Mouse (Mus musculus) neural tube, embryonic 11.5 days (tissue): ENCODE measurements at regions not wholly inside any gene's neighbourhood (a gene's known extent, or its start where the extent isn't known, plus 50 kb on each side); places are given as distances from the start of the nearest gene placed in this dataset.

Experiments
- ATAC-seq: fragments of 200-750 bp; cut with Nextera tagmentation; 2 replicates; pipeline ENCODE4 v1.8.0; 2017; ENCODE audit warnings: moderate number of reproducible peaks, mild to moderate bottlenecking, moderate TSS enrichment, moderate library complexity; ENCODE audit not compliant: insufficient read depth, low FRiP score, low TSS enrichment
- DNase-seq: peaks from one replicate; pipeline ENCODE4 v3.0.0-alpha.2; 2015; ENCODE audit warnings: low spot score
- H3K27ac ChIP-seq: fragments of 300-500 bp; sonication (generic); 2 replicates; pipeline ENCODE4 v1.5.1; 2014; ENCODE audit warnings: low read depth, mild to moderate bottlenecking, low read length
- H3K27me3 ChIP-seq: fragments of 300-500 bp; sonication (generic); 2 replicates; pipeline ENCODE4 v1.6.1; 2014; ENCODE audit warnings: mild to moderate bottlenecking, low read length, mixed read lengths; ENCODE audit not compliant: control insufficient read depth, insufficient read depth
- H3K36me3 ChIP-seq: fragments of 300-500 bp; sonication (generic); 2 replicates; pipeline ENCODE4 v1.6.1; 2014; ENCODE audit warnings: mild to moderate bottlenecking, low read length, moderate library complexity, mixed read lengths; ENCODE audit not compliant: control insufficient read depth, insufficient read depth
- H3K4me1 ChIP-seq: fragments of 300-500 bp; sonication (generic); 2 replicates; pipeline ENCODE4 v1.6.1; 2014; ENCODE audit warnings: low read length, mixed read lengths; ENCODE audit not compliant: control insufficient read depth, insufficient read depth
- H3K4me2 ChIP-seq: fragments of 300-500 bp; sonication (generic); 2 replicates; pipeline ENCODE4 v1.6.1; 2014; ENCODE audit warnings: low read depth, mild to moderate bottlenecking, moderate library complexity
- H3K4me3 ChIP-seq: fragments of 300-500 bp; sonication (generic); 2 replicates; pipeline ENCODE4 v1.5.1; 2014; ENCODE audit warnings: low read depth, low read length
- H3K9ac ChIP-seq: fragments of 300-500 bp; sonication (generic); 2 replicates; pipeline ENCODE4 v1.6.1; 2014; ENCODE audit warnings: mild to moderate bottlenecking, low read length
- H3K9me3 ChIP-seq: fragments of 300-500 bp; sonication (generic); 2 replicates; pipeline ENCODE4 v1.6.1; 2016; ENCODE audit warnings: low read length; ENCODE audit not compliant: control insufficient read depth
- WGBS: fragments of 180-500 bp; shearing (Covaris S2); extraction: QIAGEN DNeasy Blood & Tissue Kit; methylation state at CpG from one replicate; pipeline ENCODE4 v1.1.7; 2014; 5-methylcytosine and 5-hydroxymethylcytosine counted together

- Histone ChIP-seq H3K27ac (no peak overlapping the region), H3K4me2 (no peak overlapping the region)
- no peak for ATAC-seq
These were observed 118.4 kb downstream of the Barx2 start for GRCm38 (mm10) chr9:31794911-31795310.

GRCm38 (mm10) chr9:31775956-31776355 lies 137.3 kb downstream of the Barx2 start:
- no peaks in the 10 kb centered on the region for H3K9me3 ChIP-seq
- no peak for ATAC-seq
- WGBS = 86% methylated on average over 3 of the region's 3 CpGs
- DNase-seq = no peak
- H3K27ac ChIP-seq = no peak overlapping the region
- H3K4me1 ChIP-seq = no peaks in the 10 kb centered on the region
- H3K9ac ChIP-seq = no peak overlapping the region
- H3K27me3 ChIP-seq = no peaks in the 10 kb centered on the region
- no peak overlapping the region for H3K4me2 ChIP-seq
- no peak overlapping the region for H3K4me3 ChIP-seq
- H3K36me3 ChIP-seq = no peaks in the 10 kb centered on the region

More at GRCm38 (mm10) chr9:31794911-31795310, 118.4 kb downstream of the Barx2 start:
- WGBS = 96% methylated on average over 2 of the region's 2 CpGs
- no peak overlapping the region for H3K9ac ChIP-seq
- no peaks in the 10 kb centered on the region for H3K9me3 ChIP-seq
- no peak overlapping the region for H3K4me3 ChIP-seq
- DNase-seq = no peak
- no peaks in the 10 kb centered on the region for H3K36me3 ChIP-seq
- no peaks in the 10 kb centered on the region for H3K4me1 ChIP-seq
- no peaks in the 10 kb centered on the region for H3K27me3 ChIP-seq

GRCm38 (mm10) chr9:31765401-31765800 lies 147.9 kb downstream of the Barx2 start:
- no peak overlapping the region for H3K4me3 ChIP-seq
- no peaks in the 10 kb centered on the region for H3K27me3 ChIP-seq
- H3K9ac ChIP-seq = no peak overlapping the region
- H3K9me3 ChIP-seq = no peaks in the 10 kb centered on the region
- ATAC-seq (no peak), DNase-seq (no peak)
- no peak overlapping the region for H3K27ac ChIP-seq
- no peaks in the 10 kb centered on the region for H3K4me1 ChIP-seq
- H3K4me2 ChIP-seq = no peak overlapping the region
- WGBS = 91% methylated on average over 4 of the region's 4 CpGs
- no peaks in the 10 kb centered on the region for H3K36me3 ChIP-seq

GRCm38 (mm10) chr9:31757894-31758561 lies 155.2 kb downstream of the Barx2 start:
- DNase-seq (no peak), ATAC-seq (no peak)
- Histone ChIP-seq H3K9ac (no peak overlapping the region), H3K27ac (no peak overlapping the region), H3K27me3 (no peaks in the 10 kb centered on the region), H3K4me2 (no peak overlapping the region), H3K4me3 (no peak overlapping the region), H3K4me1 (no peaks in the 10 kb centered on the region), H3K36me3 (no peaks in the 10 kb centered on the region), H3K9me3 (no peaks in the 10 kb centered on the region)
- 63% methylated on average over 6 of the region's 6 CpGs for WGBS

- Histone ChIP-seq H3K4me1 (no peaks in the 10 kb centered on the region), H3K36me3 (no peaks in the 10 kb centered on the region), H3K9ac (no peak overlapping the region), H3K4me3 (no peak overlapping the region), H3K27me3 (no peaks in the 10 kb centered on the region), H3K4me2 (no peak overlapping the region), H3K27ac (no peak overlapping the region), H3K9me3 (no peaks in the 10 kb centered on the region)
- ATAC-seq = no peak
- no peak for DNase-seq
These were observed 182.8 kb downstream of the Barx2 start for GRCm38 (mm10) chr9:31730443-31730842.

- Histone ChIP-seq H3K27ac (no peak overlapping the region), H3K4me2 (no peak overlapping the region), H3K4me1 (no peaks in the 10 kb centered on the region), H3K4me3 (no peak overlapping the region), H3K36me3 (no peaks in the 10 kb centered on the region), H3K9ac (no peak overlapping the region), H3K9me3 (no peaks in the 10 kb centered on the region), H3K27me3 (no peaks in the 10 kb centered on the region)
- no peak for DNase-seq
- ATAC-seq = no peak
- 69% methylated on average over 6 of the region's 6 CpGs for WGBS
These were observed 194.0 kb downstream of the Barx2 start for GRCm38 (mm10) chr9:31719309-31719708.

- no peaks in the 10 kb centered on the region for H3K9me3 ChIP-seq
These were observed 203.2 kb downstream of the Barx2 start for GRCm38 (mm10) chr9:31710022-31710421.

GRCm38 (mm10) chr9:31706688-31707087 lies 206.6 kb downstream of the Barx2 start:
- no peak overlapping the region for H3K9ac ChIP-seq
- DNase-seq = no peak
- no peaks in the 10 kb centered on the region for H3K4me1 ChIP-seq
- H3K4me2 ChIP-seq = no peak overlapping the region
- WGBS = 84% methylated on average over 6 of the region's 7 CpGs
- H3K36me3 ChIP-seq = no peaks in the 10 kb centered on the region
- no peak overlapping the region for H3K4me3 ChIP-seq
- no peaks in the 10 kb centered on the region for H3K9me3 ChIP-seq
- H3K27ac ChIP-seq = no peak overlapping the region
- ATAC-seq = no peak
- H3K27me3 ChIP-seq = no peaks in the 10 kb centered on the region

More at GRCm38 (mm10) chr9:31710022-31710421, 203.2 kb downstream of the Barx2 start:
- DNase-seq (no peak), ATAC-seq (no peak)
- Histone ChIP-seq H3K27ac (no peak overlapping the region), H3K27me3 (no peaks in the 10 kb centered on the region), H3K36me3 (no peaks in the 10 kb centered on the region), H3K4me3 (no peak overlapping the region), H3K9ac (no peak overlapping the region), H3K4me2 (no peak overlapping the region), H3K4me1 (no peaks in the 10 kb centered on the region)
- 60% methylated on average over 2 of the region's 2 CpGs for WGBS

GRCm38 (mm10) chr9:31690921-31691475 lies 222.3 kb downstream of the Barx2 start:
- no peaks in the 10 kb centered on the region for H3K9me3 ChIP-seq
- no peaks in the 10 kb centered on the region for H3K36me3 ChIP-seq
- no peak overlapping the region for H3K27ac ChIP-seq
- H3K4me3 ChIP-seq = no peak overlapping the region
- H3K9ac ChIP-seq = no peak overlapping the region
- H3K27me3 ChIP-seq = no peaks in the 10 kb centered on the region
- WGBS = 71% methylated on average over 7 of the region's 7 CpGs
- H3K4me2 ChIP-seq = no peak overlapping the region
- ATAC-seq (no peak), DNase-seq (no peak)
- H3K4me1 ChIP-seq = peaks cover 5% of the 10 kb centered on the region; the same call in 1 of the 2 replicates
